ENCODE assay signal across 11 mouse cellular contexts in the genomic region with DNA sequence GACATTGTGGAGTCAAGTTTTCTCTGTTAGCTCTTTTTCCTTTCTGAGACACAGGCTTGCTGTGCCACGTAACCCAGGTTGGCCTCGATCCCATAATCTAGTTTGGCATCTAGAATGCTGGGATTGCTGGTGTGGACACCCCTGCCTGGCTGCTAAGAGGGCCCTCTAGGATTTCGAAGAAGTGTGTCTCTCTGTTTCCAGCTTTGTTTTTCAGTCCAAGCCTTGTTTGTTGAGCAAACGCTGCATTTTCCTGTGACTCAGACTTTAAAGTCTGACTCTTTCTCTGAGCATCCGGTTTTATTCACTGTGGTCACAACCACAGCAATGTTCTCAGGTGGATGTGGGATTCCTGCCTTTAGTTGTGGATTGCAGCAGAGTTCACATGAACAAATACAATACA. TPM values are rescaled to one million over a fixed set of nuclear protein-coding genes. Genes with fewer than 3 reads are reported as not detected.
DNase-seq lines count a peak whose midpoint lies in the region; ATAC-seq and TF ChIP-seq lines count a peak whose summit lies in the region.
"Had no signal": no experiment of that assay in that cellular context is flagged by ENCODE, and none has a peak within 500 bp of the region (broad histone marks: within the 10 kb centered on the region; RNA-seq: fewer than 3 reads in every experiment).

No protein-coding gene starts in this region.

- peaks cover 4% of the 10 kb centered on the region; the same call in 1 of the 2 replicates for H3K4me1 ChIP-seq in kidney, embryonic 16.5 days (ENCODE audit: insufficient read depth, low read length)
- H3K4me1 ChIP-seq in bone marrow macrophage, adult 2 months (ENCODE audit: control insufficient read depth, insufficient read depth, low read length): peaks cover 37% of the 10 kb centered on the region
- H3K4me1 ChIP-seq in hindbrain, embryonic 10.5 days (replicated peaks): no peaks in the 10 kb centered on the region
- H3K4me1 ChIP-seq: hindbrain, embryonic 13.5 days had no signal

- no peak overlapping the region for H3K4me3 ChIP-seq in kidney, embryonic 16.5 days (ENCODE audit: low read length)
- H3K4me3 ChIP-seq in bone marrow macrophage, adult 2 months (ENCODE audit: insufficient read depth, low read length): no peak overlapping the region
- H3K4me3 ChIP-seq in hindbrain, embryonic 10.5 days: no peak overlapping the region
- H3K4me3 ChIP-seq: embryonic facial prominence, embryonic 13.5 days; hindbrain, embryonic 13.5 days; midbrain, embryonic 10.5 days had no signal

- peak overlapping the region; percentile 70 for H3K27ac ChIP-seq in kidney, embryonic 16.5 days (ENCODE audit: low read length)
- H3K27ac ChIP-seq in bone marrow macrophage, adult 2 months (ENCODE audit: insufficient read depth, low read depth, low read length): peak overlapping the region; percentile 36
- H3K27ac ChIP-seq in hindbrain, embryonic 10.5 days: no peak overlapping the region
- H3K27ac ChIP-seq: embryonic facial prominence, embryonic 13.5 days; hindbrain, embryonic 13.5 days; midbrain, embryonic 10.5 days had no signal

- DNase-seq in kidney, postnatal 36 days: no peak
- peak; percentile 75 for DNase-seq in CD4-positive helper T cell, adult 2 months (ENCODE audit: low read depth, low spot score)
- DNase-seq in naive thymus-derived CD4-positive, alpha-beta T cell, adult 2 months (ENCODE audit: low read depth): peak; percentile 66
- no peak for DNase-seq in left cerebral cortex, adult 18-20 months (ENCODE audit: low spot score in 2 of 2)
- DNase-seq in hindbrain, embryonic 10.5 days (ENCODE audit: low spot score): no peak
- no peak for DNase-seq in left cerebral cortex, adult 11 months (ENCODE audit: low spot score)

- ATAC-seq in kidney, embryonic 16.5 days (ENCODE audit: low FRiP score, low TSS enrichment): no peak

- TF ChIP-seq CTCF in bone marrow macrophage, adult 2 months (IDR thresholded peaks at IDR 0.05; ENCODE audit: low read depth, low read length): no peak

- TF ChIP-seq POLR2A in bone marrow macrophage, adult 2 months (IDR thresholded peaks at IDR 0.05; ENCODE audit: borderline replicate concordance, low read depth, low read length): no peak

- H3K27me3 ChIP-seq in kidney, embryonic 16.5 days (ENCODE audit: insufficient read depth, low read length): no peaks in the 10 kb centered on the region
- no peaks in the 10 kb centered on the region for H3K27me3 ChIP-seq in hindbrain, embryonic 10.5 days (ENCODE audit: insufficient read depth, poor library complexity, severe bottlenecking)
- H3K27me3 ChIP-seq: embryonic facial prominence, embryonic 13.5 days; hindbrain, embryonic 13.5 days had no signal

- no peaks in the 10 kb centered on the region for H3K9me3 ChIP-seq in kidney, embryonic 16.5 days (ENCODE audit: low read length)
- no peaks in the 10 kb centered on the region for H3K9me3 ChIP-seq in hindbrain, embryonic 10.5 days
- H3K9me3 ChIP-seq: embryonic facial prominence, embryonic 13.5 days; hindbrain, embryonic 13.5 days; midbrain, embryonic 10.5 days had no signal

- 80% methylated on average over 5 of the region's 5 CpGs for WGBS in kidney, embryonic 16.5 days
- WGBS in hindbrain, embryonic 10.5 days: 91% methylated on average over 5 of the region's 5 CpGs

- no peak overlapping the region for H3K9ac ChIP-seq in kidney, embryonic 16.5 days (replicated peaks; ENCODE audit: low read length)
- H3K9ac ChIP-seq: embryonic facial prominence, embryonic 13.5 days; hindbrain, embryonic 13.5 days had no signal

- H3K4me2 ChIP-seq in kidney, embryonic 16.5 days (replicated peaks; ENCODE audit: low read depth, low read length): no peak overlapping the region
- H3K4me2 ChIP-seq: embryonic facial prominence, embryonic 13.5 days; hindbrain, embryonic 13.5 days had no signal

- peaks cover 64% of the 10 kb centered on the region for H3K36me3 ChIP-seq in kidney, embryonic 16.5 days (ENCODE audit: insufficient read depth, low read length)
- H3K36me3 ChIP-seq in hindbrain, embryonic 10.5 days: peaks cover 98% of the 10 kb centered on the region

RNA-seq across cellular contexts. Expression of a gene that starts 23.0 kb away (rescaled TPM):
- polyA plus RNA-seq in kidney, embryonic 16.5 days (2015; fragmentation: Nextera tagmentation; extraction: Ambion mirVana): 22.0 and 31.7 TPM in 2 replicates
- polyA plus RNA-seq in bone marrow macrophage, adult 2 months (2012; ENCODE audit: insufficient read depth, insufficient read length, missing spikeins): 2.9 and 3.0 TPM in 2 replicates
- 100 to 1,000 TPM; 289 to 307 TPM for total RNA-seq in left cerebral cortex, adult 18-20 months (2021)
- 6.3 and 13.4 TPM in 2 replicates for polyA plus RNA-seq in hindbrain, embryonic 10.5 days (2016; fragmentation: Nextera tagmentation; extraction: Ambion mirVana)

RNA-seq across cellular contexts. Expression of a gene that starts 48.0 kb away (rescaled TPM):
- polyA plus RNA-seq in kidney, embryonic 16.5 days (2015; fragmentation: Nextera tagmentation; extraction: Ambion mirVana): 62.9 and 69.8 TPM in 2 replicates
- 162 and 193 TPM in 2 replicates for polyA plus RNA-seq in bone marrow macrophage, adult 2 months (2012; ENCODE audit: insufficient read depth, insufficient read length, missing spikeins)
- 100 to 1,000 TPM; 111 to 127 TPM for total RNA-seq in left cerebral cortex, adult 18-20 months (2021)
- polyA plus RNA-seq in hindbrain, embryonic 10.5 days (2016; fragmentation: Nextera tagmentation; extraction: Ambion mirVana): 63.6 and 73.1 TPM in 2 replicates

Comparison
In these comparisons a context has a peak if more than half of its experiments do, and no peak if none do; other contexts are left out.
1. DNase-seq: peak in CD4-positive helper T cell, adult 2 months (single experiment) and naive thymus-derived CD4-positive, alpha-beta T cell, adult 2 months (single experiment); none in kidney, postnatal 36 days (0 of 2), left cerebral cortex, adult 18-20 months (0 of 2), hindbrain, embryonic 10.5 days (single experiment) and left cerebral cortex, adult 11 months (single experiment).